Mouse (Mus musculus) c-Kit-positive CD71-negative TER-119-negative erythroid progenitor cells, embryonic 14.5 days (primary cell): Measurements from ENCODE around the gene Crybb3.

Source experiments
- DNase-seq: peaks from one replicate; pipeline ENCODE4 v3.0.0-alpha.2; 2013; ENCODE audit warnings: low read depth

Crybb3 gene

GRCm38 (mm10) chr5:113102455-113102854, 21.1 kb upstream of the Crybb3 start:
- DNase-seq: no peak

DNA sequence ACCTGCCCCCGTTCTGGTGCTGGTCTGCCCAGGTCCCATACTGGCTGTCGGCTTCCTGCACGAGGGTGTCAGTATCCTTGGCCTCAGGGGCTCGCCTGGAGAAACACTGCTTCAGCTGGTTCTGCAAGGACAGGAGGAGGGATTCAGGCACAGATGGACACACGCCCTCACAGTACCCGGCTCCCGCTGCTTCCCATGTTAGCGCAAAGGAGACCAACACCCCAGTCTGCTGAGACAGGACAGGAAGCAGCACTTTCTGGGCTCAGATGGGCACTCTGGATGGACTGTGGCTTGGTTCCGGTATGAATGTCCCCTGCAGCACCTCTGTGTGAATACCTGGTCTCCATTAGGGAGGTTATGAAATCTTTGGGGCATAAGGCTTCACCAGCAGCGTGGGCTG, 20.1 kb upstream of the Crybb3 start:
- DNase-seq: no peak

DNA sequence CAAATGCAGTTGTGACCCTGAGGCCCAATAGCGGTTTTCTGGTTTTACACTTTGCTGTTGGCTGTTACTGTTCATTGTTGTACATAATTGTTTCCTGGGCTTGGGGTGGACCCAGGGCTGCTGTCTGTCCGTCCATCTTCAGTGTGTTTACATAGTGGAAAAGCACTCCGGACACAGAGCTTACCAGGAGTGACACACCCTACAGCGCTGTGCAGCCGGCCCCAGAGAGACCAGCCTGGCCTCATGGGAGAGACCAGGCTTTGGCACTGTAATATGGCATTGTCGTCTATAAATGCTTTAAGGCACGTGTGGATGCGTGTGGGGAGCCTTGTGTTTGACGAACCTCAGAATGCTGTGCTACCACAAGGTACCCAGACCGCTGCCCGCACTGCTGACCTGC, 19.0 kb upstream of the Crybb3 start:
- no peak for DNase-seq

DNA sequence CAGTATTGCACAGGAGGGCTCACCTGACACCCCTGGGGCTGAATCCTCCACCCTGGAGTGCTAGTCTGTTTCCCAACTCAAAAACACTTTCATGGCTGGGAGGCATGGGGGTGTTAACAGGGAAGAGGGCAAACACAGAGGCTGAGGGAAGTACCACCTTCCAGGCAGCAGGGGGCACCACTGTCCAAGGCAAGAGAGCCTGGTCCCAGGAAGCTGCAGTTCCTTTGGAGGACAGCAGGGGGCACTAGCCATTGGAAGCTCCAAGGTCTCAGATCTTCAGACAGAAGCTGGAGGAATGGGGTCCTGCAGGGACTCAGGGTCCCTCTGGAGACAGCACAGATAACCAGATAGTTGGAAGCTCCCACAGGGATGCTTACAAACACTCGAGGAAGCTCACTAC, 18.2 kb upstream of the Crybb3 start:
- DNase-seq: peak; percentile 79

GRCm38 (mm10) chr5:113097551-113097950, 16.2 kb upstream of the Crybb3 start:
- no peak for DNase-seq

- DNase-seq: no peak
Measured at GRCm38 (mm10) chr5:113095456-113095855, 14.1 kb upstream of the Crybb3 start.

GRCm38 (mm10) chr5:113092406-113092805, 11.0 kb upstream of the Crybb3 start:
- no peak for DNase-seq

GRCm38 (mm10) chr5:113091162-113091561, 9.8 kb upstream of the Crybb3 start:
- DNase-seq: no peak

- no peak for DNase-seq
Measured at GRCm38 (mm10) chr5:113090750-113091149, 9.4 kb upstream of the Crybb3 start.

DNA sequence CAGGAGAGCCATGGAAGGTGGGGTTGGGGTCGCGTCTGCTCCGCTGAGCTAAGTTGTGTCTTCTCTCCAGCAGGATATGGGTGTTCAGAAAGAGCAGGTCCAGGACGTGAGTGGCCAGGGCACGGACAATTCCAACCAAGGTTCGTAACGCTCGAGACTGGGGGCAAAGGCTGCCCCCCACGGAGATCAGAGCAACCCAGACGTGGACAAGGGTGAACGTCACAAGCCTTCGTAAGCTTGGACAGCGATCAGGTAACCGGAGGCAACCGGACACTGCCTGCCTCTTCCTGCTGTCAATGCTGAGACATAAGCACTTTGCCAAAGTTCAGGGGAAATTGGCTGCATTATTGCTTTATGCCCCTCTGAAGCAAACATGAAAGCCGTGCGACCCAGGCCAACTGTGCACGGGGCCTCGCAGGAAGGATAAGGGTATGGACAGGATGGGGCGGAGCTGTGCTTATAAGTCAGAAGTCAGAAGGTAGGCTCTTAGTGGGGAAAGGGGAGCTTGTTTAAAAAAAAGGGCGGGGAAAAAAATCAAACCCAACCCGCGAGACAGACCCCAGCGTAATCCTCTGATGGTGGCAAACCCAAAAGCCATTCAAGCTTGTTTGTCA, 8.8 kb upstream of the Crybb3 start:
- DNase-seq: no peak

GRCm38 (mm10) chr5:113087465-113087864, 6.1 kb upstream of the Crybb3 start:
- DNase-seq: no peak

DNA sequence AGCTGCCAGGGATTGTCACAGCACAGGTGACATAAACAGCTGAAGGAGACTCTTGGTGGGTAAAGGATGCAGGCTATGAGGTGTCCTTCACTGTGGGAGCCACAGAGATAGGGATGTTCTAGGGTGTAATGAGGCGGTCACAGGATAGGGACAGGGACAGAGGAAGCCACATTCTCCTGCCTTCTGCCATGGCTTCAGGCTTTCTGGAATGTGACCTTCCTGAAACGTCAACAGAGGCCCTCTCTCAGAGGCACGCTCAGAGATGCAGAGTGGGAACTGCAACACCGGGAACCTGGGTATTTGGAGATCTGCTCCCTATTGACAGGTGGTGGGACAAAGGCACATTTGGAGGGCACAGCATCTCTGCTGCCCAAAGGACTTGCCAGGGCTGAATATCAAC, 5.6 kb upstream of the Crybb3 start:
- DNase-seq: no peak

GRCm38 (mm10) chr5:113086439-113086838, 5.1 kb upstream of the Crybb3 start:
- no peak for DNase-seq

DNA sequence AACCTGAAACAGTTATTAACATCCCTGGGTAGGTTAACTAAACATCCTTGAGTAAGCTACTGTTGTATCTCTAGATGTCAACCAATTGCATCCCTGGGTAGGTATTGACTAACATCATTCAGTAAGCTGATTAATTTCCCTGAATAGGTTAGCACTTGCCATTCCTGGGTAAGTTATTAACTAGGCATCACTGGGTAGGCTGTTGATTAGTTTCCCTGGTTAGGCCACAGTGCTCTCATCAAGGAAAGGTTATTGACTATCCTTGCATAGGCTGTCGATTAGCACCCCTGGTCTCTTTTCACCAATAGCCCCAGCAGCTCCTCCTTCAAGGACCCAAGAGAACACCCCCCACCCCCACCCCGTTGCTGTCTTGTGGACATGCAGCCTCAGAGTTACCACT, 4.5 kb upstream of the Crybb3 start:
- DNase-seq: no peak

DNA sequence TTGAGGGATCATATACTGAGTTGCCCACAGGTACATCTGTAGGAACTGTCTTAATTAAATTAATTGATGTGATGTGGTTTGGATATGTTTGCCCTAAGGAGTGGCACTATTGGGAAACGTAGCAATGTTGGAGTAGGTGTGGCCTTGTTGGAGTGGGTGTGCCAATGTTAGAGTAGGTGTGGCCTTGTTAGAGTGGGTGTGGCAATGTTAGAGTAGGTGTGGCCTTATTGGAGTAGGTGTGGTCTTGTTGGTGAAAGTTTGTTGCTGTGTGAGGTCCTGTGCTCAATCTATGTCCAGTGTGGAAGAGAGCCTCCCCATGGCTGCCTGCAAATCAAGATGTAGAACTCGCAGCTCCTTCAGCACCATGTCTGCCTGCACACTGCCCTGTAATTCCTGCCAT, 2.9 kb upstream of the Crybb3 start:
- no peak for DNase-seq

- DNase-seq: no peak
Measured at GRCm38 (mm10) chr5:113082356-113083168, 1.2 kb upstream of the Crybb3 start.

DNA sequence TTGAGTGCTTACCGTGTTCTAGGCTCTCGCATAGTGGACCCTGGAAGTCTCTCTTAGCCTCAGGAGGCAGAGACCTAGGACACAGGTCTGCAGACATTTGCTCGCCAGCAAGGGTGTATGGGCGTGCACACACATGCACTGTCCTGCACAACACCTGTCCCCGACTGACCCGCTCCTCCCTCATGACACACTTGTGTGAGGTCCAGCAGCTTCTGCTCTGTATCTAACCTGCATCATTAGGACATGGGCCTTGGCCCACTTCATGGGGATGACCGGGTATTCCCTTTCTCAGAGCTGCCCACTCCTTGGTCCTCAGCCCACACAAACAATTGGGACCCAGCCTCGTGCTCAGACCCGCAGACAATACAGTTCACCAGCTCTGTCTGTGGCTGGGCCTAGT, 364 bp downstream of the Crybb3 start:
- no peak for DNase-seq

DNA sequence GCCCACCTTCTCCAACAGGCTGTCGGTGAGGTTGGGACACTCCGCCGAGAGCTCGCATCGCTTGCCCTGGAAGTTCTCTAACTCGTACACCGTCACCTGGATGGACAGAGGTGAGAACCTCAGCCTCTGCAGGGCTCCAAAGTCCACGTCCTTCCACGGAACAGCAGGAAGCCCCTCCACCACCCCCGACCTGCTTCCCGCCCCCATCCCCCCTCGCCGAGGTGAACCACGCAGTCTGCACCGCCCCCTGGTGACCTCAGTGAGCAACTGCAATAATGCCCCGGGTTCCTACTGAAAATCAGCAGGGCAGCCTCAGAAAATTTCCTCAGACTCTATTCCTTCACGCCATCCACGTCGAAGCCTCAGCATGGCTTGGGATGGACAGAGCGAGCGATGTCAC, 1.6 kb downstream of the Crybb3 start:
- DNase-seq: no peak

- peak; percentile 17 for DNase-seq
Measured at GRCm38 (mm10) chr5:113078686-113079085, 2.7 kb downstream of the Crybb3 start.

- DNase-seq: no peak
Measured at GRCm38 (mm10) chr5:113070017-113070416, 11.4 kb downstream of the Crybb3 start, which contains the start of gene Crybb2. Crybb2 (minus strand) TSS chr5:113070117.

- DNase-seq: peak; percentile 43
Measured at GRCm38 (mm10) chr5:113054308-113054707, 27.1 kb downstream of the Crybb3 start.

DNA sequence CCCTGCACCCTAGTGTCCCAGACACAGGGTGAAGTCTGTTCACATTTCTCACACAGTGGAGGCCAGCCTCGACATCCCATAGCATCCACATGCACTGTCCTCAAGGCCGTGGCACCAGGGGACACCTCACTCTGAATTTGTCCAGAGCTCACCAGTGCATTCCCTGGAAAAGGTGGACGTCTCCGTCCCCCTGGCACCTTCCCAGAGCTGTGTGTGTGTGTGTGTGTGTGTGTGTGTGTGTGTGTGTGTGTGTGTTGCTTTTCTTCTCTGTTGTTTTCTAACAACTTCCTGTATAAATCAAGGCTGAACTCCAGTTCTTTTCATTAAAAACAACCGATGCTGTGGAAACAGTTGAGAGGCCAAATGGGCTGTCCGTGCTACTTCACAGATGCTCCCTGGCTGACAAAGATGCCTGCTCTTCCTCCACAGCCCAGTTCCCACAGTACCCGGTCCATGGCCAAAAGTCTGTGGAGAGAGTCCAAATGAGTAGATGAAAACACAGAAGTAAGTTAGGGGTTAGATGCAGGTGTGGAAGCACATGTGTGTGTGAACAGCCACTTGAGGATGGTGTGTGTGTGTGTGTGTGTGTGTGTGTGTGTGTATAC, 30.7 kb downstream of the Crybb3 start:
- no peak for DNase-seq

DNA sequence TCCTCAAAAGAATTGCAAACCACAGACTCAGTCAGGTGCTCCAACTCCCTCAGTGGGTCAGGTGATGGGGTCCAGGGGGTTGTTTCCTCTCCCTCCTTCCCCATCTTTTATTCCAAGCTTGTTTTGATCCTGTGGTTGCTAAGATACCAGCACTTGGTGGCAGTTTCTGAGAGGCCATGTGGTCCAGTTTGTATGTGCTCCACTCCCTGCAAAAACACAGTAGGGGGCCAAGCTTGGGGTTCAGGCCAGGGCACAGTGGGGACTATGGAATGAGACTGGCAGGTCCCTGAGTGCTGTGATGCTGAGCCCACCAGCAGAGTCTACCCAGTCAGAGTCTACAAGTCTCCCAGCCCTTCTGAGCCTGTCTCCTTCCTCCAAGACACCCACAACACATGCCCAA, 31.5 kb downstream of the Crybb3 start:
- DNase-seq: no peak
